Mouse (Mus musculus) frontal cortex, adult 2 months (tissue): ENCODE data around the gene Foxn3. TPM values are rescaled to one million over a fixed set of nuclear protein-coding genes. Genes with fewer than 3 reads are reported as not detected.
A peak's percentile ranks its signal among the peaks of the same experiment; 100 is the strongest.

Source experiments
- DNase-seq, 2 experiments: peaks; one replicate each; pipeline ENCODE4 v3.0.0; 2022; ENCODE audit warnings: low spot score in 1 of 2; ENCODE audit errors: extremely low spot score in 1 of 2
- polyA plus RNA-seq: library from polyadenylated mRNA; depleted of rRNA; stranded (reverse); fragments of >200 nt; gene quantifications from 2 replicates; pipeline ENCODE4 v1.2.3, GENCODE M21; 2012; rRNA removed

Foxn3 gene
- polyA plus RNA-seq: 22.7 and 23.6 TPM in 2 replicates

- DNase-seq: peak; percentile 14 to 62
Observed at GRCm38 (mm10) chr12:99563219-99564059, at the start of gene Foxn3. Gene Foxn3 (minus strand): TSS chr12:99563582.

- no peak for DNase-seq
Observed at GRCm38 (mm10) chr12:99612181-99612871, 48.9 kb upstream of the Foxn3 start.

DNA sequence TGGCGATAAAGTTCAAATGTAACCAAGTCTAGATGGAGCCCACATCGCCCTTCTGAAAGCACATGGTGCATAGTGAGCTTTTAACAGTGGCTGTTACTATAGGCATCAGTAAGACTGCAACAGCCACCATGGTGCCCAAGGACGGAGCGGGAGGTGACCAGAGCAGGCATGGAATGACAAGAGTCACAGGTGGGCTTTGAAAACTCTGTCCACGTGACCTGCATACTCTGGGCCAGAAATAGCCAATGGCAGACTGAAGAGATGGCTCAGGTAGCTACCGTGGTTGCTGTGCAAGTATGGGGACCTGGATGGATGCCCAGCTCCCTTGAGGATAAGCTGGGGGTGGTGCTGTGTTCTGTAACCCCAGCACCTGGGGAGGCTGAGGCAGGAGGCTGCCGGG is 47.5 kb upstream of the Foxn3 start:
- no peak for DNase-seq

GRCm38 (mm10) chr12:99610069-99610815 is 46.9 kb upstream of the Foxn3 start:
- DNase-seq: no peak

DNA sequence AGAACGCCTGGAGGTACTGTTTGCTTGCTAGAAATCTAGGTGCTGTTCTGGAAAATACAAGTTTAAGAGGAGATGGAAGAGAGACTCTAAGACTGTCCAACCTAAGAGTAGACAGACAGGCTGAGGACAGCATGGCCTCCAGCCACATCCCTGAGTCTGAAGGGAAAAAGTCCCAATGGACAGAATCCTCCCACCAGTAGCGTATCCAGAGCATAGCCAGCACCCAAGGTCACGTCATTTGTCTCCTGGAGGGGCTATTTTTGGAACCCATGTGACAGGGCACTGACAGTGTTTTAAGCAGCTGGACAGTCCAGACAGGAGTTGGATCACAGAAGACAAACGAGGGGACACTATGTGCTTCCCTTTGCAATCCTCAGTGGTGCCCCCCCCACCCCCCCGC is 46.3 kb upstream of the Foxn3 start:
- no peak for DNase-seq

- peak; percentile 35 to 65 for DNase-seq
Observed at GRCm38 (mm10) chr12:99608279-99608955, 45.0 kb upstream of the Foxn3 start.

GRCm38 (mm10) chr12:99603381-99603780 is 40.0 kb upstream of the Foxn3 start:
- no peak for DNase-seq

GRCm38 (mm10) chr12:99601841-99602240 is 38.5 kb upstream of the Foxn3 start:
- no peak for DNase-seq

DNA sequence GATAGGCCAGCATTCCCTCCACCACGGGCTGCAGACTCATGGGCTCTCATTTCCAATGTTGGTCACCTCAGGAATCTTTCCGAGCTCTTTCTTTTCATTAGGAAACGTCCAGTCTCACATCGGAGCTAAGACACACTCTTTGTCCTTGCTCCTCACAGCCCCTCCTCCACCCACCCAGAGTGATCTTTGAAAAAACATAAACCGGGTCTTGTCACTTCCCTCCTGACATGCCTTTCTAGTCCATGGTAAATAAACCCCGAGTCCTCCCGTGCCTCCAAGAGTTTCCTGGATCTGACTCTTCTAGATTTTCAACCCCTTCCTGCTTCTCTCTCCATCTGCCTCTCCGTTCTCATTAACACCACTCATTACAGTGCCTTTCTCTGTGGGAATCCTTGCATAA is 38.0 kb upstream of the Foxn3 start:
- no peak for DNase-seq

GRCm38 (mm10) chr12:99599606-99600005 is 36.2 kb upstream of the Foxn3 start:
- DNase-seq: no peak

DNA sequence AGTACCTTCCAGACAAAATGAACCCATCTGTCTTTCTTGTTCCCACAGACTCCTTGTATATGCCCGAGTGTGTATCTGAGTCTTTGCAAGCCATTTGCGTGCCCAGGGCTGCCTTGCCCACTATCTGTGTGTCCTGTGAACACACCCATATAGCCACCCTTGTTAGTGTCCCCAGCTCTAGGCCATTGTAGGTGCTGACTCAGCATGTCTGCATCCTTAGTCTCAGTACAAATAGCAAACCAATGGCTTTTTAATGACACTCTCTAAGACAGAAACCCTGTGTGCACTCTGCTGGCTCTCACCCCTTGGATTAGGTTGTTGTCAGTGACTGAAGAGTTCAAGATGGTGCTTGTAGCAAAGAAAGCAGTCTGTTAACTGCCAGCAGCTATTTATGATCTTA is 33.0 kb upstream of the Foxn3 start:
- no peak for DNase-seq

- no peak for DNase-seq
Observed at GRCm38 (mm10) chr12:99587338-99587737, 24.0 kb upstream of the Foxn3 start.

DNA sequence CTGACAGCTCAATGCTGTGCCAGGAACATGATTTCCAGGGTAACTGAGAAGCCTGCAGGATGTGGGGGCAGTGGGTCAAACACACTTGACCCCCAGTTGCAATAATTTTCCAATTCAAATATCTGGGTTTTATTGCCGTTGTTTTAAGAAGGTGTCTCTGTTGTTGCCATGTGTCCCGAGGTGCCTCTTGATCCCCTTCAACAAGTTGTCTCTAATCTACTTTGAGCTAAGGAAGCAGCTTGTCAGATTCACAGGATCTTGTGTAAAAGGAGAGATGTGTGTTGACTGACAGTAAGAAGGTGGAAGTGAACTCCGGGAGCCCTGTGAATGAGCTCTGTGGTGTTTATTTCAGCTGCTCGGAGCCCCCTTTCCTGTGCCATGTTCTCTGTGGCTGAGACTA is 16.6 kb upstream of the Foxn3 start:
- no peak for DNase-seq

GRCm38 (mm10) chr12:99576682-99577081 is 13.3 kb upstream of the Foxn3 start:
- no peak for DNase-seq

DNA sequence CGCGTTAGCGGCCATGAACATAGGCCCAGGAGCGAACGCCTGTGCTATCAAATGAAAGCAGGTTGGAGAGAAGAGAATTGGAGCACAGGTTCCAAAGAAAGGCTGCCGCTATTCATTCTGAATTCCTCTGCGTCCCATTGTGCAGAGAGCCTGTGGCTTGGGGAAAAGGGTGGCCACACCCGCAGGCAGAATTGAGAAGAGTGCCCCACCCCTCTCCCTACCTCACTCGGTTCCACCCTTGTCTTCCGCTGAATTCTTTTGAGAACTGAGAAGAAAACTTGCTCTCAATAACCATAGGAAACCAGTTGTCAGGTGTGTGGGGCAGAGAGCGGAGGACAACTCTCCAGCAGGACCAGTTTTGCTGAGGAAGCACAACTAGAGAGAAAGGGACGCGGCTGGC is 10.9 kb upstream of the Foxn3 start:
- no peak for DNase-seq

GRCm38 (mm10) chr12:99573036-99573435 is 9.7 kb upstream of the Foxn3 start:
- no peak for DNase-seq

DNA sequence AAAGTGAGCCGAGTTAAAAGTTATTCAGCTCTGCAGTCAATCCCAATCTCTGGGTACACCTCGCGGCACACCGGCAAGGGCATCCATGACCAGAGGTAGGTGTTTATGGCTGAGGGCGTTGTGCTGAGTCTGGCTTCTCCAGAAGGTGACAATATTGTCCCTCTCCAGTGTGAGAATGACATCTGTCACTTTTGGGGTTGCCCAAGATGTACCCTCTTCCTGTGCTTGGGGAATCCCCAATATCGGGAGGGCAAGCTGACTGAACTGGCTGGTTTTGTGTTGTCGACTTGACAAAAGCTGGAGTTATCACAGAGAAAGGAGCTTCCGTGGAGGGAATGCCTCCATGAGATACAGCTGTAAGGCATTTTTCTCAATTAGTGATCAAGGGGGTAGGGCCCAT is 8.6 kb upstream of the Foxn3 start:
- no peak for DNase-seq

GRCm38 (mm10) chr12:99570197-99570956 is 7.0 kb upstream of the Foxn3 start:
- DNase-seq: peak; percentile 51 to 83

- no peak for DNase-seq
Observed at GRCm38 (mm10) chr12:99565606-99566005, 2.2 kb upstream of the Foxn3 start.

DNA sequence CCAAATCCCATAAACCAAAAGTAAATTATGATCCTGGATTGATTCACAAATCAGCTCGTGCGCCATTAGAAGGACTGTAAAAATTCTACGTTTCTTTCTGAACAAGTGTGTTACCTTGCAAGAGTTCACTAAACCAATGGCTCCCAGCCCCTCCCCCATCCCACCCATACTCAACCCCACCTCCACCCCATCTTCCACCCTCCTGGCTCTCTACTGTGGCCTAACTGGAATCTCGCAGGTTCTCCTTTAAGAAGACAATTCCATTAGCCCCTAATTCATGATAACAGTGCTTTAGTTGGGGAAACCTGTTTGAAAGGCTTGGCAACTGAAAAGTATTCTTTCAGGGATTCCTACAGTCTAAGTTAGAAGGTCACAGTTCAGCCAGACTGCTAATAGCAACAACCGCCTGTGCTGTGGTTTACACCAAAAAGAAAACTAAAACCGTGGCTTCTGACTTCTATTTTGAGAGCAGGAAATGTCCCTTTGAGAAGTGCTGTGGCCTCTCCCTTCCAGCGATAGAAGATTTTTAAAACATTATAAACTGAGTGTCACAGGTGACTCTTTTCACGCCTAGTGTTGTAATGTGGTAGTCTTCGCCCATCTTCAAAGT is 1.0 kb upstream of the Foxn3 start:
- no peak for DNase-seq
